Mouse (Mus musculus) urinary bladder, postnatal 14 days (tissue): ENCODE measurements around the gene Eps8l3.

Experiments
- DNase-seq: peaks from one replicate; pipeline ENCODE4 v3.0.0; 2021; ENCODE audit warnings: low spot score

Gene Eps8l3

GRCm38 (mm10) chr3:107895720-107896569 is 18.9 kb downstream of the Eps8l3 start, which contains the start of gene Gstm5:
Gene Gstm5 (plus strand): TSS chr3:107895821.
- peak; percentile 85 for DNase-seq

- DNase-seq: no peak
These were observed 21.7 kb downstream of the Eps8l3 start for GRCm38 (mm10) chr3:107898691-107899090.

- DNase-seq: no peak
These were observed 24.1 kb downstream of the Eps8l3 start for GRCm38 (mm10) chr3:107900955-107901673.

GRCm38 (mm10) chr3:107905942-107906341 is 28.9 kb downstream of the Eps8l3 start:
- no peak for DNase-seq

GRCm38 (mm10) chr3:107916674-107917073 is 39.6 kb downstream of the Eps8l3 start:
- no peak for DNase-seq

GRCm38 (mm10) chr3:107917097-107917496 is 40.1 kb downstream of the Eps8l3 start:
- no peak for DNase-seq

GRCm38 (mm10) chr3:107917783-107918408 is 40.9 kb downstream of the Eps8l3 start:
- DNase-seq: peak; percentile 48

- DNase-seq: no peak
These were observed 43.3 kb downstream of the Eps8l3 start for GRCm38 (mm10) chr3:107920348-107920747.

- DNase-seq: no peak
These were observed 48.3 kb downstream of the Eps8l3 start for GRCm38 (mm10) chr3:107925335-107925734.

GRCm38 (mm10) chr3:107927841-107928240 is 50.8 kb downstream of the Eps8l3 start:
- no peak for DNase-seq

- DNase-seq: no peak
These were observed 51.7 kb downstream of the Eps8l3 start for GRCm38 (mm10) chr3:107928691-107929090.

GRCm38 (mm10) chr3:107929243-107929642 is 52.2 kb downstream of the Eps8l3 start:
- DNase-seq: no peak

GRCm38 (mm10) chr3:107929731-107930130 is 52.7 kb downstream of the Eps8l3 start:
- DNase-seq: no peak

- no peak for DNase-seq
These were observed 54.1 kb downstream of the Eps8l3 start for GRCm38 (mm10) chr3:107931134-107931533.

- DNase-seq: peak; percentile 96
These were observed 54.6 kb downstream of the Eps8l3 start, which contains the start of gene Gstm7 for GRCm38 (mm10) chr3:107931670-107932069. Gene Gstm7 (minus strand): TSS chr3:107931817.

GRCm38 (mm10) chr3:107932128-107932527 is 55.1 kb downstream of the Eps8l3 start:
- DNase-seq: no peak

GRCm38 (mm10) chr3:107935268-107935667 is 58.2 kb downstream of the Eps8l3 start:
- no peak for DNase-seq

GRCm38 (mm10) chr3:107935888-107936287 is 58.9 kb downstream of the Eps8l3 start:
- DNase-seq: no peak

- peak; percentile 81 for DNase-seq
These were observed 62.4 kb downstream of the Eps8l3 start for GRCm38 (mm10) chr3:107939403-107939802.

- no peak for DNase-seq
These were observed 62.8 kb downstream of the Eps8l3 start for GRCm38 (mm10) chr3:107939830-107940229.

- DNase-seq: no peak
These were observed 63.5 kb downstream of the Eps8l3 start for GRCm38 (mm10) chr3:107940524-107940923.

- no peak for DNase-seq
These were observed 64.2 kb downstream of the Eps8l3 start for GRCm38 (mm10) chr3:107941261-107941660.
